Mouse (Mus musculus): ENCODE measurements around the gene Zbtb14. TPM values are rescaled to one million over a fixed set of nuclear protein-coding genes. Genes with fewer than 3 reads are reported as not detected.

The Zbtb14 gene
- polyA plus RNA-seq (2014; fragmentation: Nextera tagmentation; extraction: Ambion mirVana) = 19.5 and 21.4 TPM in 2 replicates

- DNase-seq (ENCODE audit: low spot score) (peak; percentile 96), ATAC-seq (replicated peaks; ENCODE audit: low FRiP score) (peak; percentile 90)
- peak within 1 kb of the TSS; percentile 86 for H3K4me3 ChIP-seq (ENCODE audit: low read depth, low read length)
- no peaks in the 10 kb centered on the region for H3K27me3 ChIP-seq (replicated peaks; ENCODE audit: control insufficient read depth, insufficient read depth, low read length)
- H3K4me1 ChIP-seq (replicated peaks; ENCODE audit: control insufficient read depth, insufficient read depth, low read length) = peaks cover 13% of the 10 kb centered on the region
- H3K27ac ChIP-seq (ENCODE audit: low read depth, low read length) = peak within 1 kb of the TSS; percentile 100
- 0% methylated on average over 52 of the region's 72 CpGs for WGBS
- peak within 1 kb of the TSS; percentile 97 for H3K9ac ChIP-seq (ENCODE audit: low read depth, low read length)
- peaks cover 8% of the 10 kb centered on the region for H3K36me3 ChIP-seq (ENCODE audit: control insufficient read depth, insufficient read depth, low read length)
- H3K9me3 ChIP-seq (ENCODE audit: control insufficient read depth, low read length) = no peaks in the 10 kb centered on the region
- H3K4me2 ChIP-seq = peak within 1 kb of the TSS; percentile 96
Observed at GRCm38 (mm10) chr17:69382511-69383100, at the start of gene Zbtb14. Gene Zbtb14 (plus strand): TSS chr17:69383050.

- no peak overlapping the region for H3K27ac ChIP-seq (ENCODE audit: low read depth, low read length)
- ATAC-seq (replicated peaks; ENCODE audit: low FRiP score) (peak; percentile 47; the same call in 1 of the 2 replicates), DNase-seq (ENCODE audit: low spot score) (no peak)
- no peaks in the 10 kb centered on the region for H3K27me3 ChIP-seq (replicated peaks; ENCODE audit: control insufficient read depth, insufficient read depth, low read length)
- no peak overlapping the region for H3K4me2 ChIP-seq
- 70% methylated on average over 7 of the region's 7 CpGs for WGBS
- no peaks in the 10 kb centered on the region for H3K4me1 ChIP-seq (replicated peaks; ENCODE audit: control insufficient read depth, insufficient read depth, low read length)
- no peaks in the 10 kb centered on the region for H3K36me3 ChIP-seq (ENCODE audit: control insufficient read depth, insufficient read depth, low read length)
- no peak overlapping the region for H3K4me3 ChIP-seq (ENCODE audit: low read depth, low read length)
- H3K9ac ChIP-seq (ENCODE audit: low read depth, low read length) = no peak overlapping the region
- H3K9me3 ChIP-seq (ENCODE audit: control insufficient read depth, low read length) = no peaks in the 10 kb centered on the region
Observed at GRCm38 (mm10) chr17:69346056-69346455, 36.8 kb upstream of the Zbtb14 start.

- H3K36me3 ChIP-seq (ENCODE audit: control insufficient read depth, insufficient read depth, low read length) = no peaks in the 10 kb centered on the region
- H3K27me3 ChIP-seq (replicated peaks; ENCODE audit: control insufficient read depth, insufficient read depth, low read length) = no peaks in the 10 kb centered on the region
- DNase-seq (ENCODE audit: low spot score) = peak; percentile 33
- no peak overlapping the region for H3K27ac ChIP-seq (ENCODE audit: low read depth, low read length)
- no peak; the same call in 1 of the 2 replicates for ATAC-seq (replicated peaks; ENCODE audit: low FRiP score)
- H3K4me1 ChIP-seq (replicated peaks; ENCODE audit: control insufficient read depth, insufficient read depth, low read length) = no peaks in the 10 kb centered on the region
- no peak overlapping the region for H3K4me3 ChIP-seq (ENCODE audit: low read depth, low read length)
- H3K9me3 ChIP-seq (ENCODE audit: control insufficient read depth, low read length) = no peaks in the 10 kb centered on the region
- no peak overlapping the region for H3K9ac ChIP-seq (ENCODE audit: low read depth, low read length)
- no peak overlapping the region for H3K4me2 ChIP-seq
- 15% methylated on average over 8 of the region's 8 CpGs for WGBS
Observed at GRCm38 (mm10) chr17:69349014-69349531, 33.8 kb upstream of the Zbtb14 start.

- Histone ChIP-seq H3K27me3 (replicated peaks; ENCODE audit: control insufficient read depth, insufficient read depth, low read length) (no peaks in the 10 kb centered on the region), H3K9ac (ENCODE audit: low read depth, low read length) (no peak overlapping the region), H3K27ac (ENCODE audit: low read depth, low read length) (no peak overlapping the region), H3K4me2 (no peak overlapping the region), H3K36me3 (ENCODE audit: control insufficient read depth, insufficient read depth, low read length) (no peaks in the 10 kb centered on the region), H3K9me3 (ENCODE audit: control insufficient read depth, low read length) (0 out of 2 replicates have a peak, but pooled peaks cover 2% of the 10 kb centered on the region), H3K4me1 (replicated peaks; ENCODE audit: control insufficient read depth, insufficient read depth, low read length) (no peaks in the 10 kb centered on the region), H3K4me3 (ENCODE audit: low read depth, low read length) (no peak overlapping the region)
- DNase-seq (ENCODE audit: low spot score) (peak; percentile 36), ATAC-seq (replicated peaks; ENCODE audit: low FRiP score) (no peak)
- 78% methylated on average over 3 of the region's 3 CpGs for WGBS
Observed at GRCm38 (mm10) chr17:69365049-69365448, 17.8 kb upstream of the Zbtb14 start.

GRCm38 (mm10) chr17:69380838-69381237, 2.0 kb upstream of the Zbtb14 start:
- Histone ChIP-seq H3K4me3 (ENCODE audit: low read depth, low read length) (no peak overlapping the region), H3K9me3 (ENCODE audit: control insufficient read depth, low read length) (no peaks in the 10 kb centered on the region), H3K36me3 (ENCODE audit: control insufficient read depth, insufficient read depth, low read length) (no peaks in the 10 kb centered on the region), H3K27me3 (replicated peaks; ENCODE audit: control insufficient read depth, insufficient read depth, low read length) (no peaks in the 10 kb centered on the region), H3K4me1 (replicated peaks; ENCODE audit: control insufficient read depth, insufficient read depth, low read length) (peaks cover 13% of the 10 kb centered on the region), H3K4me2 (no peak overlapping the region), H3K9ac (ENCODE audit: low read depth, low read length) (no peak overlapping the region), H3K27ac (ENCODE audit: low read depth, low read length) (no peak overlapping the region)
- DNase-seq (ENCODE audit: low spot score) (no peak), ATAC-seq (replicated peaks; ENCODE audit: low FRiP score) (no peak)
- 91% methylated on average over 8 of the region's 8 CpGs for WGBS

- peak overlapping the region; percentile 86 for H3K4me3 ChIP-seq (ENCODE audit: low read depth, low read length)
- ATAC-seq (replicated peaks; ENCODE audit: low FRiP score) (peak; percentile 66), DNase-seq (ENCODE audit: low spot score) (peak; percentile 78)
- WGBS = under 1% methylated on average over 79 of the region's 128 CpGs
- no peaks in the 10 kb centered on the region for H3K27me3 ChIP-seq (replicated peaks; ENCODE audit: control insufficient read depth, insufficient read depth, low read length)
- H3K36me3 ChIP-seq (ENCODE audit: control insufficient read depth, insufficient read depth, low read length) = peaks cover 16% of the 10 kb centered on the region
- peak overlapping the region; percentile 96 for H3K4me2 ChIP-seq
- H3K4me1 ChIP-seq (replicated peaks; ENCODE audit: control insufficient read depth, insufficient read depth, low read length) = peaks cover 13% of the 10 kb centered on the region
- peak overlapping the region; percentile 100 for H3K27ac ChIP-seq (ENCODE audit: low read depth, low read length)
- H3K9ac ChIP-seq (ENCODE audit: low read depth, low read length) = peak overlapping the region; percentile 97
- no peaks in the 10 kb centered on the region for H3K9me3 ChIP-seq (ENCODE audit: control insufficient read depth, low read length)
Observed at GRCm38 (mm10) chr17:69383201-69383940, 521 bp downstream of the Zbtb14 start.

GRCm38 (mm10) chr17:69383941-69384665, 1.3 kb downstream of the Zbtb14 start:
- peak overlapping the region; percentile 96 for H3K4me2 ChIP-seq
- DNase-seq (ENCODE audit: low spot score) = peak; percentile 69
- peak overlapping the region; percentile 100 for H3K27ac ChIP-seq (ENCODE audit: low read depth, low read length)
- 0 out of 2 replicates have a peak, but pooled peaks have one; percentile 10 for ATAC-seq (replicated peaks; ENCODE audit: low FRiP score)
- no peaks in the 10 kb centered on the region for H3K9me3 ChIP-seq (ENCODE audit: control insufficient read depth, low read length)
- peak overlapping the region; percentile 97 for H3K9ac ChIP-seq (ENCODE audit: low read depth, low read length)
- H3K4me3 ChIP-seq (ENCODE audit: low read depth, low read length) = peak overlapping the region; percentile 86
- H3K36me3 ChIP-seq (ENCODE audit: control insufficient read depth, insufficient read depth, low read length) = peaks cover 16% of the 10 kb centered on the region
- WGBS = under 1% methylated on average over 37 of the region's 37 CpGs
- peaks cover 13% of the 10 kb centered on the region for H3K4me1 ChIP-seq (replicated peaks; ENCODE audit: control insufficient read depth, insufficient read depth, low read length)
- H3K27me3 ChIP-seq (replicated peaks; ENCODE audit: control insufficient read depth, insufficient read depth, low read length) = no peaks in the 10 kb centered on the region
